Mouse (Mus musculus) heart, postnatal 0 days (tissue): Measurements from ENCODE around the gene Vdr.

Experiments
- CTCF ChIP-seq: IDR thresholded peaks from 2 replicates; pipeline ENCODE4 v1.5.1; 2016; ENCODE audit warnings: antibody characterized with exemption, control low read depth, low read depth
- EP300 ChIP-seq: IDR thresholded peaks from 2 replicates; pipeline ENCODE4 v1.6.1; 2016; ENCODE audit warnings: antibody characterized with exemption, low read depth

- TF ChIP-seq CTCF: no peak
- TF ChIP-seq EP300: no peak
Measured at GRCm38 (mm10) chr15:97841383-97841782, 69.0 kb downstream of the Vdr start.
